In genomic region chr9:25186501-25186900, GRCm38 (mm10) we compare ENCODE assay signal across 20 mouse cellular contexts. TPM values are rescaled to one million over a fixed set of nuclear protein-coding genes. Genes with fewer than 3 reads are reported as not detected.
DNase-seq lines count a peak whose midpoint lies in the region; ATAC-seq and TF ChIP-seq lines count a peak whose summit lies in the region.
"Had no signal": no experiment of that assay in that cellular context is flagged by ENCODE, and none has a peak within 500 bp of the region (broad histone marks: within the 10 kb centered on the region; RNA-seq: fewer than 3 reads in every experiment).

No protein-coding gene starts in this region.

- peak; percentile 88 for ATAC-seq in activated CD4-positive, CD25-positive, alpha-beta regulatory T cell, adult 4 months
- 0 out of 2 replicates have a peak, but pooled peaks have one; percentile 56 for ATAC-seq in monocyte, adult 5-6 weeks (replicated peaks; ENCODE audit: insufficient number of reproducible peaks, low FRiP score, low TSS enrichment, poor library complexity, severe bottlenecking)
- ATAC-seq: lung, postnatal 0 days had no signal

- H3K27me3 ChIP-seq in spleen, adult 2 months (ENCODE audit: control insufficient read depth, insufficient read depth, low read length), result no peaks in the 10 kb centered on the region
- H3K27me3 ChIP-seq: CH12.LX; embryonic facial prominence, embryonic 13.5 days; heart, embryonic 15.5 days; liver, embryonic 13.5 days; stomach, embryonic 15.5 days had no signal

- DNase-seq in spleen, adult 2 months (ENCODE audit: low read depth in 1 of 2, low spot score in 2 of 2), result peak; percentile 11 to 49
- DNase-seq in spleen, adult 12 weeks (ENCODE audit: low spot score), result no peak
- peak; percentile 34 for DNase-seq in thymus, postnatal 4 days
- DNase-seq in kidney, postnatal 36 days, result no peak
- no peak for DNase-seq in kidney, adult 8-10 months
- DNase-seq: cerebellum, postnatal 25 days; heart, adult 18-20 months; kidney, adult 2 months; liver, embryonic 13.5 days; right cerebral cortex, postnatal 25 days had no signal

- no peaks in the 10 kb centered on the region for H3K36me3 ChIP-seq in spleen, adult 2 months (ENCODE audit: control insufficient read depth, insufficient read depth, low read length)
- H3K36me3 ChIP-seq: embryonic facial prominence, embryonic 13.5 days; forebrain, embryonic 10.5 days; heart, embryonic 15.5 days; liver, embryonic 13.5 days; stomach, embryonic 15.5 days had no signal

- WGBS in spleen, adult 2 months, result 32% methylated on average over 4 of the region's 4 CpGs

- 0 out of 2 replicates have a peak overlapping the region, but pooled peaks have one; percentile 33 for H3K27ac ChIP-seq in spleen, adult 2 months (ENCODE audit: insufficient read depth, low read length)
- H3K27ac ChIP-seq: embryonic facial prominence, embryonic 13.5 days; forebrain, embryonic 10.5 days; heart, embryonic 15.5 days; hindbrain, embryonic 14.5 days; liver, embryonic 13.5 days; stomach, embryonic 15.5 days had no signal

- H3K4me1 ChIP-seq in spleen, adult 2 months (ENCODE audit: control insufficient read depth, insufficient read depth, insufficient read length), result peaks cover 12% of the 10 kb centered on the region; the same call in 1 of the 2 replicates
- H3K4me1 ChIP-seq: embryonic facial prominence, embryonic 13.5 days; forebrain, embryonic 10.5 days; heart, embryonic 15.5 days; liver, embryonic 13.5 days; stomach, embryonic 15.5 days had no signal

- TF ChIP-seq POLR2A in spleen, adult 2 months (IDR thresholded peaks at IDR 0.05; ENCODE audit: low read depth, low read length), result no peak

- no peak for TF ChIP-seq CTCF in spleen, adult 2 months (IDR thresholded peaks at IDR 0.05; ENCODE audit: extremely low read depth, insufficient read depth, insufficient read length, insufficient replicate concordance)

- no peak overlapping the region for H3K4me3 ChIP-seq in spleen, adult 2 months (ENCODE audit: extremely low read depth, insufficient read depth, insufficient read length)
- H3K4me3 ChIP-seq: embryonic facial prominence, embryonic 13.5 days; forebrain, embryonic 10.5 days; heart, embryonic 15.5 days; liver, embryonic 13.5 days; myocyte; stomach, embryonic 15.5 days had no signal

RNA-seq across cellular contexts. Expression of gene Herpud2, which starts 34.9 kb away (rescaled TPM):
- 23.3 and 40.4 TPM in 2 replicates for polyA plus RNA-seq in spleen, adult 2 months (2012; rRNA removed)
- polyA plus RNA-seq in activated CD4-positive, CD25-positive, alpha-beta regulatory T cell, adult 4 months (2017; shearing (Covaris generic)), result 10 to 100 TPM; 10.6 to 16.8 TPM
- total RNA-seq in monocyte, adult 5-6 weeks (2017), result 25.8 to 45.1 TPM (median 36.1 TPM) in 3 replicates

Comparison
In these comparisons a context has a peak if more than half of its experiments do, and no peak if none do; other contexts are left out.
1. DNase-seq: peak in spleen, adult 2 months (2 of 2) and thymus, postnatal 4 days (single experiment); none in spleen, adult 12 weeks (single experiment), kidney, postnatal 36 days (0 of 2) and kidney, adult 8-10 months (0 of 2).